Mouse (Mus musculus): ENCODE results near the gene Olfr887.

Gene Olfr887

DNA sequence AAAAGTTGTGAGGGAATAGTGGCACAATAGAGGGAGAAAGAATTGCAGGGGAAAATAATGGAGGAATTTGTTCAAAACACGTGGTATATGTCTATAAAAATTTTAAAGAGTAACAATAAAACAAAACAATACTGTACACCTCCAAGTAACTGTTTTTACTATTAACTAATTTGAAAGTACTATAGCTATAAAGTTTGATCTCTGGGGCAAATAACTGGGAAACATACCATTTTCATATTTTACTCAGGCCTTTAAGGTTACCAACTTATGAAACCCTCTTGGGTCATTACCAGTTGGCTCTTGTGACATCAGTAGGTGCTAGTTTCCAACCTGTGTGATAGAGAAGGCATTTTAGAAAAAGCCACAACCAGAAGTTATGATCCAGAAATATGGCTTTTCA lies at the start of gene Olfr887:
Gene Olfr887, plus strand, starts transcription at position 301 of the 400 bp plus-strand sequence.
- DNase-seq (ENCODE audit: low spot score) = no peak

DNA sequence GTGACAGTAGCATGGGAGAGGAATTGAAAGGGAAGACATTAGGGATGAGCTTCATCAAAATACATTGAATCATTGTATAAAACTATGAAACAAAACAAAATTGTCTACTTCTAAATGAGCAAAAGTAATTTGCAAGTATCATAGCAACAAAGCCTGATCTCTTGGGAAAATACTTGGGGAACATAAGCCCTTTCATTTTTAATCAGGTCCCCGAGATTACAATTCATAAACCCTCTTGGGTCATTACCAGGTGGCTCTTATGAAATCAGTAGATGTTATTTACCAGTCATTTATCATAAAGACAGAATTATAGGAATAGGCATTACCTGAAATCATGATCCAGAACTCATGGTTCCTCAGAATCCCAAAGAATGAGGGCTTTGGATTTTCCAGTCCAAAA lies 37.6 kb upstream of the Olfr887 start, which contains the start of gene Olfr884:
Gene Olfr884, plus strand, starts transcription at position 301 of the 400 bp plus-strand sequence.
- no peak for DNase-seq (ENCODE audit: low spot score)

DNA sequence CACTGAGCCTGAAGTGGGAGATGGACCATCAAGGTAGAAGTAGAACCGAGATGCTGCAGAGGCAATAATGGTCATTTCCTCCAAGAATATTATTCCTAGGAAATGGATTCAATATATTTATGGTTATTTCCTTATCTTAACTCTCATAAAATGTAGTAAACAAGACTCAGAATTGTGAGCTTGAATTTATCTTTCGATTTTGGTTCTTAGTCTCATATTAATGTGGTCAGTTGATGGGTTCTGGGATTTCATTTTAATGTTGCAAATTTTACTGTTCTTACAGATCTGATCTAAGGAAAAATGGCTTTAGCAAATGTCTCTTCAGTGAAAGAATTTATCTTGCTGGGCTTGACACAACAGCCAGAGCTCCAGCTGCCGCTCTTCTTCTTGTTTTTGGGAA lies 22.9 kb upstream of the Olfr887 start, which contains the start of gene Olfr885:
Gene Olfr885, plus strand, starts transcription at position 301 of the 400 bp plus-strand sequence.
- no peak for DNase-seq (ENCODE audit: low spot score)

DNA sequence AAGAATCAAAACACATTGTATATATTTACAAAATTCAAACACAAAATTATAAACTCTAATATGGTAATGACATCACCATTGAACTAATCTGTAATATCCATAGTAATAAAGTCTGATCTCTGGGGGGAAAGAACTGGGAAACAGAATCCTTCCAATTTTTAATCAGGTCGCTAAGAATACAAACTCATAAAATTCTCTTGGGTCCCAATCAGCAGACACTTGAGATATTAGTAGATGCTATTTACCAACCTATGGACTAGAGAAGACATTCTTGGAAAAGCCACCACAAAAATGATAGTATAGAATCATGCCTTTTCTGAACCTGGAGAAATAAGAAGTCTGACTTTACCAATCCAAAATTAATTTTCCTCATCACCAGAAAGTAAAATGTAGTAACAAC lies 24.0 kb downstream of the Olfr887 start, which contains the start of gene Olfr888:
Gene Olfr888, plus strand, starts transcription at position 301 of the 400 bp plus-strand sequence.
- DNase-seq (ENCODE audit: low spot score) = no peak

DNA sequence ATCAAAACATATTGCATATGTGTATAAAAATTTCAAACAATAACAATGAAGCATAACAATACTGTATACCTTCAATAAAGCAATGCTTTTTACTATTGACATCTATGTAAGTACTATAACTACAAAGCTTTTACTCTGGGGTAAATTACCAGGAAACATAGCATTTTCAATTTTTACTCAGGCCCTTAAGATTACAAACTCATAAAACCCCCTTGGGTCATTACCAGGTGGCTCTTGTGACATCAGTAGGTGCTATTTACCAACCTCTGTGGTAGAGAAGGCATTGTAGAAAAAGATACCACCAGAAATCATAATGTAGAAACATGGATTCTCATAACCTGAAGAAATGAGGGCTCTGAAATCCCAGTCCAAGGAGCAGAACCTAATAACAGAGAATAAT lies 31.0 kb downstream of the Olfr887 start, which contains the start of gene Olfr889:
Gene Olfr889, plus strand, starts transcription at position 301 of the 400 bp plus-strand sequence.
- DNase-seq (ENCODE audit: low spot score) = no peak

Data from c-Kit-positive CD71-positive TER-119-positive erythroid progenitor cells, embryonic 14.5 days (primary cell).